Mouse (Mus musculus) urinary bladder, adult 2 months (tissue): ENCODE results near the gene Ly6f. TPM values are rescaled to one million over a fixed set of nuclear protein-coding genes. Genes with fewer than 3 reads are reported as not detected.

ENCODE experiments used
- DNase-seq: peaks from one replicate; pipeline ENCODE4 v3.0.0; 2022; ENCODE audit warnings: low spot score
- polyA plus RNA-seq: library from polyadenylated mRNA; depleted of rRNA; stranded (reverse); fragments of >200 nt; gene quantifications from 2 replicates; pipeline ENCODE4 v1.2.3, GENCODE M21; 2012; rRNA removed

The Ly6f gene
- polyA plus RNA-seq, 1 experiment = not detected

DNA sequence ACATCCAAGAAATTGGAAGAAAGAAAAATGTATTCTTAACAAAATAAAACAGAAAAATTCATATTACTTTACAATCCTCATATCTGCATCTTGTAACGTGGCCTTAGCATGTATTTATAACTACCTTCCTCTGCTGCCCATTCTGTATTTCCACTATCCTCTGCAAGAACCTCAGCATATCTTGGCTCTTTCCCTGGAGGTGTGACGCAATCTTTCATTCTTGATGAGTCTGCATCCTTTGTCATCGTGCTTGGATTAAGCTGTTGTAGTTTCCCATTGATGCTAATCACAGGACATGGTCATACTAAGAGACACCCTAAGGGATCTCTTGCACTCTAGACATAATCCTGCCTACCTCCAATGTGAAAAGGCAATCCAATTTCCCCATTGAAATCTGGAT is 50.4 kb downstream of the Ly6f start:
- no peak for DNase-seq

DNA sequence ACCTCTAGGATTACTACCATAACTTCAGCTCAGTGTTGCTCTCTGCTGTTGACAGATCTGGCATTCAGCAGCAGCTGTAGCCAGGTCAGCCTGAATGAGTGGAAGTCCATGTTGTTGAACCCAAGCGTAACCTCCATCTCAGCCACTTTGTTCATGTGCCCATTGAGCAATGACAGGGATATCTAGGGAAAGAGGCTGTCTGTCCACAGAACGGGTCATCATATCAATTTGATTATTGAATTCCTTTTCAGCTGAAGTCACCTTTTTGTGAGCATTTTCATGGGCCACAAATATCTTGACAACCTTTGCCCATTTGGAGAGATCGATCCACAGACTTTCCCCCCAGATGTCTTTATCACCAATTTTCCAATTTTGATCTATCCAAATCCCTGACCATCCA is 51.9 kb downstream of the Ly6f start:
- DNase-seq = no peak

Other genes with a start within 250 kb of the Ly6f start
- gene Ly6c1, start 219.6 kb upstream of the Ly6f start, polyA plus RNA-seq = 195 and 212 TPM in 2 replicates
- 5.1 and 7.1 TPM in 2 replicates for gene Ly6c2, start 156.5 kb upstream of the Ly6f start, polyA plus RNA-seq
- not detected in 2 replicates for gene Ly6g, start 113.2 kb upstream of the Ly6f start, polyA plus RNA-seq
- 0.08 and 0.16 TPM in 2 replicates for gene BC025446, start 52.0 kb upstream of the Ly6f start, polyA plus RNA-seq